8 mouse cellular contexts compared by ENCODE assay signal in genomic region chr4:106911246-106911801, GRCm38 (mm10). TPM values are rescaled to one million over a fixed set of nuclear protein-coding genes. Genes with fewer than 3 reads are reported as not detected.
DNase-seq lines count a peak whose midpoint lies in the region; ATAC-seq and TF ChIP-seq lines count a peak whose summit lies in the region.

No protein-coding gene starts in this region.

- H3K27ac ChIP-seq in heart, embryonic 13.5 days (replicated peaks): peak overlapping the region; percentile 100
- peak overlapping the region; percentile 98 for H3K27ac ChIP-seq in liver, embryonic 12.5 days
- H3K27ac ChIP-seq in stomach, embryonic 14.5 days (ENCODE audit: low read length): peak overlapping the region; percentile 100

- no peaks in the 10 kb centered on the region for H3K27me3 ChIP-seq in erythroblast, embryonic 14.5 days (ENCODE audit: control insufficient read depth)
- no peaks in the 10 kb centered on the region for H3K27me3 ChIP-seq in heart, embryonic 13.5 days (replicated peaks)
- no peaks in the 10 kb centered on the region for H3K27me3 ChIP-seq in liver, embryonic 12.5 days (replicated peaks)
- no peaks in the 10 kb centered on the region for H3K27me3 ChIP-seq in stomach, embryonic 14.5 days (ENCODE audit: control insufficient read depth, insufficient read depth, low read length)

- peaks cover 78% of the 10 kb centered on the region for H3K4me1 ChIP-seq in erythroblast, embryonic 14.5 days (ENCODE audit: control insufficient read depth)
- H3K4me1 ChIP-seq in heart, embryonic 13.5 days: peaks cover 66% of the 10 kb centered on the region
- peaks cover 75% of the 10 kb centered on the region for H3K4me1 ChIP-seq in liver, embryonic 12.5 days
- peaks cover 55% of the 10 kb centered on the region for H3K4me1 ChIP-seq in stomach, embryonic 14.5 days (ENCODE audit: control insufficient read depth, insufficient read depth, low read length)

- WGBS in heart, embryonic 13.5 days: 1% methylated on average over 58 of the region's 89 CpGs
- WGBS in liver, embryonic 12.5 days (ENCODE audit: insufficient replicate concordance): under 1% methylated on average over 67 of the region's 89 CpGs
- WGBS in stomach, embryonic 14.5 days: under 1% methylated on average over 49 of the region's 89 CpGs

- peak overlapping the region; percentile 98 for H3K4me3 ChIP-seq in erythroblast, embryonic 14.5 days (replicated peaks)
- H3K4me3 ChIP-seq in heart, embryonic 13.5 days: peak overlapping the region; percentile 95
- peak overlapping the region; percentile 99 for H3K4me3 ChIP-seq in liver, embryonic 12.5 days
- H3K4me3 ChIP-seq in stomach, embryonic 14.5 days (ENCODE audit: low read depth, low read length): peak overlapping the region; percentile 100

- TF ChIP-seq CTCF in brain, embryonic 14.5 days (IDR thresholded peaks at IDR 0.05; ENCODE audit: borderline replicate concordance, extremely low read depth, insufficient read depth, insufficient read length): no peak

- peak overlapping the region; percentile 100 for H3K9ac ChIP-seq in heart, embryonic 13.5 days
- peak overlapping the region; percentile 100 for H3K9ac ChIP-seq in liver, embryonic 12.5 days
- H3K9ac ChIP-seq in stomach, embryonic 14.5 days (replicated peaks; ENCODE audit: low read depth, low read length): peak overlapping the region; percentile 99

- peak overlapping the region; percentile 97 for H3K4me2 ChIP-seq in heart, embryonic 13.5 days
- peak overlapping the region; percentile 99 for H3K4me2 ChIP-seq in liver, embryonic 12.5 days
- peak overlapping the region; percentile 85 for H3K4me2 ChIP-seq in stomach, embryonic 14.5 days (replicated peaks; ENCODE audit: low read depth, low read length)

- DNase-seq in B cell, adult 2 months: peak; percentile 88 to 91
- peak; percentile 96 for DNase-seq in brain, embryonic 14.5 days (ENCODE audit: low read depth)
- DNase-seq in kidney, postnatal 10 days: peak; percentile 96
- peak; percentile 79 to 89 for DNase-seq in natural killer cell, adult 2 months (ENCODE audit: low spot score in 2 of 2)

- H3K36me3 ChIP-seq in erythroblast, embryonic 14.5 days (ENCODE audit: control insufficient read depth): peaks cover 39% of the 10 kb centered on the region
- H3K36me3 ChIP-seq in heart, embryonic 13.5 days: peaks cover 28% of the 10 kb centered on the region
- peaks cover 35% of the 10 kb centered on the region for H3K36me3 ChIP-seq in liver, embryonic 12.5 days
- H3K36me3 ChIP-seq in stomach, embryonic 14.5 days (ENCODE audit: control insufficient read depth, insufficient read depth, low read length): peaks cover 22% of the 10 kb centered on the region

- ATAC-seq in heart, embryonic 13.5 days (ENCODE audit: extremely low read depth, insufficient number of reproducible peaks, low FRiP score, low TSS enrichment): peak; percentile 67
- ATAC-seq in liver, embryonic 12.5 days: peak; percentile 86
- peak; percentile 84 for ATAC-seq in stomach, embryonic 14.5 days (ENCODE audit: insufficient number of reproducible peaks, insufficient read depth, low FRiP score, low read depth)

- H3K9me3 ChIP-seq in erythroblast, embryonic 14.5 days (ENCODE audit: control insufficient read depth, low read length): no peaks in the 10 kb centered on the region
- no peaks in the 10 kb centered on the region for H3K9me3 ChIP-seq in heart, embryonic 13.5 days
- H3K9me3 ChIP-seq in liver, embryonic 12.5 days (replicated peaks): no peaks in the 10 kb centered on the region
- no peaks in the 10 kb centered on the region for H3K9me3 ChIP-seq in stomach, embryonic 14.5 days (ENCODE audit: control insufficient read depth, low read depth, low read length)

- peak; percentile 85 for TF ChIP-seq POLR2A in brain, embryonic 14.5 days (IDR thresholded peaks at IDR 0.05; ENCODE audit: borderline replicate concordance, extremely low read depth, insufficient read depth, insufficient read length, poor library complexity, severe bottlenecking)

RNA-seq across cellular contexts. Expression of gene Ssbp3, which starts 0.8 kb away (rescaled TPM):
- 255 and 257 TPM in 2 replicates for polyA plus RNA-seq in brain, embryonic 14.5 days (2012; rRNA removed)
- polyA plus RNA-seq in erythroblast, embryonic 14.5 days (2012): 93.7 and 94.2 TPM in 2 replicates
- 59.8 and 61.9 TPM in 2 replicates for polyA plus RNA-seq in heart, embryonic 13.5 days (2015; fragmentation: Nextera tagmentation; extraction: Ambion mirVana)
- 98.6 and 118 TPM in 2 replicates for polyA plus RNA-seq in liver, embryonic 12.5 days (2016; fragmentation: Nextera tagmentation; extraction: Ambion mirVana)
- polyA plus RNA-seq in stomach, embryonic 14.5 days (2014; fragmentation: Nextera tagmentation; extraction: Ambion mirVana): 79.9 and 83.9 TPM in 2 replicates

Comparison
In these comparisons a context has a peak if more than half of its experiments do, and no peak if none do; other contexts are left out.
1. Peak in every context shown above with its lines: DNase-seq, ATAC-seq, H3K4me3 ChIP-seq and H3K27ac ChIP-seq.